8 mouse cellular contexts compared by ENCODE assay signal in genomic region chr13:96131050-96131449, GRCm38 (mm10). TPM values are rescaled to one million over a fixed set of nuclear protein-coding genes. Genes with fewer than 3 reads are reported as not detected.
DNase-seq lines count a peak whose midpoint lies in the region; ATAC-seq and TF ChIP-seq lines count a peak whose summit lies in the region.

No protein-coding gene starts in this region.

- DNase-seq in gastrocnemius, adult 2 months: peak; percentile 36
- DNase-seq in gastrocnemius, postnatal 25 days: no peak
- peak; percentile 80 for DNase-seq in ES-CJ7 (ENCODE audit: low read depth, low spot score)
- peak; percentile 75 for DNase-seq in hindbrain, embryonic 10.5 days (ENCODE audit: low spot score)
- peak; percentile 73 for DNase-seq in left cerebral cortex, postnatal 4 days
- no peak for DNase-seq in spleen, postnatal 14 days (ENCODE audit: low spot score in 2 of 2)

- peak overlapping the region; percentile 40 for H3K4me3 ChIP-seq in gastrocnemius, adult 2 months
- peak overlapping the region; percentile 54 for H3K4me3 ChIP-seq in cortical plate, adult 2 months (ENCODE audit: insufficient read depth, low read length)
- peak overlapping the region; percentile 63 for H3K4me3 ChIP-seq in hindbrain, embryonic 10.5 days
- peak overlapping the region; percentile 56 for H3K4me3 ChIP-seq in neural tube, embryonic 15.5 days (replicated peaks)

- no peaks in the 10 kb centered on the region for H3K36me3 ChIP-seq in hindbrain, embryonic 10.5 days
- no peaks in the 10 kb centered on the region for H3K36me3 ChIP-seq in neural tube, embryonic 15.5 days

- TF ChIP-seq POLR2A in cortical plate, adult 2 months (IDR thresholded peaks at IDR 0.05; ENCODE audit: extremely low read depth, insufficient read depth, low read length): no peak

- ATAC-seq in neural tube, embryonic 15.5 days (ENCODE audit: low FRiP score): peak; percentile 85

- peak overlapping the region; percentile 83 for H3K4me2 ChIP-seq in neural tube, embryonic 15.5 days

- under 1% methylated on average over 29 of the region's 30 CpGs for WGBS in hindbrain, embryonic 10.5 days
- 0% methylated on average over 25 of the region's 30 CpGs for WGBS in neural tube, embryonic 15.5 days

- H3K4me1 ChIP-seq in cortical plate, adult 2 months (ENCODE audit: control insufficient read depth, insufficient read depth, low read length): no peaks in the 10 kb centered on the region
- H3K4me1 ChIP-seq in hindbrain, embryonic 10.5 days (replicated peaks): peaks cover 34% of the 10 kb centered on the region
- peaks cover 40% of the 10 kb centered on the region for H3K4me1 ChIP-seq in neural tube, embryonic 15.5 days

- TF ChIP-seq CTCF in gastrocnemius, adult 2 months (IDR thresholded peaks at IDR 0.05): no peak
- no peak for TF ChIP-seq CTCF in cortical plate, adult 2 months (IDR thresholded peaks at IDR 0.05; ENCODE audit: extremely low read depth, insufficient read depth, low read length)

- H3K27ac ChIP-seq in gastrocnemius, adult 2 months: no peak overlapping the region
- 0 out of 2 replicates have a peak overlapping the region, but pooled peaks have one; percentile 15 for H3K27ac ChIP-seq in cortical plate, adult 2 months (ENCODE audit: insufficient read depth, low read length)
- H3K27ac ChIP-seq in hindbrain, embryonic 10.5 days: peak overlapping the region; percentile 62
- H3K27ac ChIP-seq in neural tube, embryonic 15.5 days (replicated peaks): peak overlapping the region; percentile 87

- peaks cover 81% of the 10 kb centered on the region for H3K27me3 ChIP-seq in hindbrain, embryonic 10.5 days (ENCODE audit: insufficient read depth, poor library complexity, severe bottlenecking)
- H3K27me3 ChIP-seq in neural tube, embryonic 15.5 days (replicated peaks): no peaks in the 10 kb centered on the region

- peak overlapping the region; percentile 62 for H3K9ac ChIP-seq in neural tube, embryonic 15.5 days (replicated peaks)

- intact Hi-C loops in gastrocnemius, adult 2 months (cut with DNase I): no loop called here
- intact Hi-C loops in left cerebral cortex, postnatal 4 days (cut with DNase I): loop anchor here (10.0 kb wide), 2 partner anchors 194 to 244 kb away; no protein-coding TSS in a partner anchor

- no peaks in the 10 kb centered on the region for H3K9me3 ChIP-seq in hindbrain, embryonic 10.5 days
- no peaks in the 10 kb centered on the region for H3K9me3 ChIP-seq in neural tube, embryonic 15.5 days (replicated peaks)

RNA-seq across cellular contexts. Expression of gene Sv2c, which starts 1.3 kb away (rescaled TPM):
- total RNA-seq in gastrocnemius, adult 2 months (2021): under 1 TPM; 0.15 to 0.20 TPM
- under 1 TPM; 0.10 to 0.35 TPM for total RNA-seq in gastrocnemius, postnatal 25 days (2021)
- 7.4 and 12.0 TPM in 2 replicates for polyA plus RNA-seq in cortical plate, adult 2 months (2012; rRNA removed)
- polyA plus RNA-seq in hindbrain, embryonic 10.5 days (2016; fragmentation: Nextera tagmentation; extraction: Ambion mirVana): 1.0 and 2.4 TPM in 2 replicates
- 10 to 100 TPM; 13.2 to 18.5 TPM for total RNA-seq in left cerebral cortex, postnatal 4 days (2021)
- polyA plus RNA-seq in neural tube, embryonic 15.5 days (2015; fragmentation: Nextera tagmentation; extraction: Ambion mirVana): 42.8 and 43.6 TPM in 2 replicates

RNA-seq across cellular contexts. Expression of gene Gm17190, which starts 49.2 kb away (rescaled TPM):
- total RNA-seq in gastrocnemius, adult 2 months (2021): not detected
- total RNA-seq in gastrocnemius, postnatal 25 days (2021): not detected
- not detected in 2 replicates for polyA plus RNA-seq in cortical plate, adult 2 months (2012; rRNA removed)
- polyA plus RNA-seq in hindbrain, embryonic 10.5 days (2016; fragmentation: Nextera tagmentation; extraction: Ambion mirVana): not detected in 2 replicates
- total RNA-seq in left cerebral cortex, postnatal 4 days (2021): not detected
- 0.22 and 0.52 TPM in 2 replicates for polyA plus RNA-seq in neural tube, embryonic 15.5 days (2015; fragmentation: Nextera tagmentation; extraction: Ambion mirVana)

RNA-seq across cellular contexts. Expression of gene Gm20075, which starts 49.9 kb away (rescaled TPM):
- 1 to 10 TPM; 8.2 to 8.9 TPM for total RNA-seq in gastrocnemius, adult 2 months (2021)
- 1 to 10 TPM; 7.3 to 9.2 TPM for total RNA-seq in gastrocnemius, postnatal 25 days (2021)
- polyA plus RNA-seq in cortical plate, adult 2 months (2012; rRNA removed): 1.8 and 2.0 TPM in 2 replicates
- polyA plus RNA-seq in hindbrain, embryonic 10.5 days (2016; fragmentation: Nextera tagmentation; extraction: Ambion mirVana): 37.8 and 39.6 TPM in 2 replicates
- total RNA-seq in left cerebral cortex, postnatal 4 days (2021): 10 to 100 TPM; 30.0 to 31.7 TPM
- polyA plus RNA-seq in neural tube, embryonic 15.5 days (2015; fragmentation: Nextera tagmentation; extraction: Ambion mirVana): 21.3 and 24.9 TPM in 2 replicates

Comparison
In these comparisons a context has a peak if more than half of its experiments do, and no peak if none do; other contexts are left out.
1. DNase-seq: peak in gastrocnemius, adult 2 months (single experiment), ES-CJ7 (single experiment), hindbrain, embryonic 10.5 days (single experiment) and left cerebral cortex, postnatal 4 days (single experiment); none in gastrocnemius, postnatal 25 days (single experiment) and spleen, postnatal 14 days (0 of 2).
2. RNA of gene Sv2c, which starts 1.3 kb away (total RNA-seq): 13.2 to 18.5 TPM in left cerebral cortex, postnatal 4 days; 0.10 to 0.35 TPM in gastrocnemius, postnatal 25 days and 0.15 to 0.20 TPM in gastrocnemius, adult 2 months; every median in the first group is over 10 times any median in the second.
3. Peak in every context shown above with its lines, with median percentiles within 50 percentile points of each other: H3K4me3 ChIP-seq.